Mouse (Mus musculus): ENCODE measurements at regions not wholly inside any gene's neighbourhood (a gene's known extent, or its start where the extent isn't known, plus 50 kb on each side); places are given as distances from the start of the nearest gene placed in this dataset. TPM values are rescaled to one million over a fixed set of nuclear protein-coding genes. Genes with fewer than 3 reads are reported as not detected.

Small RNA genes lying in the stretch of these regions (microRNA-seq; reads per million reads assigned to microRNA genes)
- not detected for gene Gm47294 (ENCODE audit: borderline number of aligned reads)

All from embryonic facial prominence, embryonic 11.5 days (tissue).